Mouse (Mus musculus) liver, postnatal 0 days (tissue): Measurements from ENCODE around the gene Sh3bp2. TPM values are rescaled to one million over a fixed set of nuclear protein-coding genes. Genes with fewer than 3 reads are reported as not detected.
"Not testable (repeated sequence)": the region's sequence is repeated elsewhere in the genome, so short reads cannot be mapped to it uniquely, and the experiment has no call there.

Source experiments
- ATAC-seq: fragments of 200-750 bp; cut with Nextera tagmentation; 2 replicates; pipeline ENCODE4 v1.8.0; 2017; ENCODE audit warnings: mild to moderate bottlenecking, moderate library complexity
- DNase-seq: peaks from one replicate; pipeline ENCODE4 v3.0.0-alpha.2; 2016
- H3K27ac ChIP-seq: fragments of 300-500 bp; sonication (generic); 2 replicates; pipeline ENCODE4 v1.5.1; 2014; ENCODE audit warnings: antibody characterized with exemption, moderate library complexity, mild to moderate bottlenecking, low read depth
- H3K27me3 ChIP-seq: fragments of 300-500 bp; sonication (generic); 2 replicates; pipeline ENCODE4 v1.6.1; 2014; ENCODE audit warnings: low read length, control low read depth, mixed read lengths; ENCODE audit not compliant: insufficient read depth
- H3K36me3 ChIP-seq: fragments of 300-500 bp; sonication (generic); replicated peaks from 2 replicates; pipeline ENCODE4 v1.6.1; 2014; ENCODE audit warnings: mild to moderate bottlenecking, control low read depth, low read length, moderate library complexity, mixed read lengths; ENCODE audit not compliant: insufficient read depth
- H3K4me1 ChIP-seq: fragments of 300-500 bp; sonication (generic); 2 replicates; pipeline ENCODE4 v1.6.1; 2014; ENCODE audit warnings: antibody characterized with exemption, mild to moderate bottlenecking, control low read depth; ENCODE audit not compliant: insufficient read depth
- H3K4me2 ChIP-seq: fragments of 300-500 bp; sonication (generic); 2 replicates; pipeline ENCODE4 v1.6.1; 2014; ENCODE audit warnings: low read depth, mild to moderate bottlenecking, low read length, moderate library complexity, mixed read lengths
- H3K4me3 ChIP-seq: fragments of 300-500 bp; sonication (generic); 2 replicates; pipeline ENCODE4 v1.5.1; 2014; ENCODE audit warnings: low read depth, low read length
- H3K9ac ChIP-seq: fragments of 300-500 bp; sonication (generic); replicated peaks from 2 replicates; pipeline ENCODE4 v1.6.1; 2014; ENCODE audit warnings: mild to moderate bottlenecking, moderate library complexity
- H3K9me3 ChIP-seq: fragments of 300-500 bp; sonication (generic); 2 replicates; pipeline ENCODE4 v1.6.1; 2016; ENCODE audit warnings: mild to moderate bottlenecking, control low read depth, low read length, mixed read lengths
- CTCF ChIP-seq: sonication (generic); IDR thresholded peaks from 2 replicates; pipeline ENCODE4 v1.5.1; 2016; ENCODE audit warnings: antibody characterized with exemption, low read depth
- EP300 ChIP-seq: IDR thresholded peaks from 2 replicates; pipeline ENCODE4 v1.6.1; 2016; ENCODE audit warnings: antibody characterized with exemption, low read depth, mild to moderate bottlenecking
- WGBS: fragments of 180-500 bp; shearing (Covaris S2); extraction: QIAGEN DNeasy Blood & Tissue Kit; methylation state at CpG from one replicate; pipeline ENCODE4 v1.1.7; 2014; ENCODE audit not compliant: insufficient replicate concordance; 5-methylcytosine and 5-hydroxymethylcytosine counted together
- polyA plus RNA-seq: library from polyadenylated mRNA; unstranded; fragments of >200 nt; fragmentation: Nextera tagmentation; extraction: Ambion mirVana; gene quantifications from 2 replicates; pipeline ENCODE4 v1.2.1, GENCODE M21; 2015

Sh3bp2 gene
- polyA plus RNA-seq, 1 experiment from 2014 or later = 7.7 TPM

GRCm38 (mm10) chr5:34571551-34571950 is 45.9 kb downstream of the Sh3bp2 start:
- Histone ChIP-seq H3K9ac (peak overlapping the region; percentile 0; the same call in 1 of the 2 replicates), H3K27ac (peak overlapping the region; percentile 67), H3K4me2 (no peak overlapping the region), H3K9me3 (no peaks in the 10 kb centered on the region), H3K27me3 (no peaks in the 10 kb centered on the region), H3K36me3 (no peaks in the 10 kb centered on the region), H3K4me1 (peaks cover 39% of the 10 kb centered on the region), H3K4me3 (no peak overlapping the region)
- 63% methylated on average over 3 of the region's 3 CpGs for WGBS
- ATAC-seq (no peak), DNase-seq (no peak)
- TF ChIP-seq CTCF = no peak
- no peak for TF ChIP-seq EP300

- peak; percentile 41; the same call in 1 of the 2 replicates for TF ChIP-seq EP300
- peak overlapping the region; percentile 99 for H3K27ac ChIP-seq
- not testable (repeated sequence) for DNase-seq
Measured at GRCm38 (mm10) chr5:34572568-34572967, 46.9 kb downstream of the Sh3bp2 start.

GRCm38 (mm10) chr5:34573268-34574221 is 47.9 kb downstream of the Sh3bp2 start, which contains the start of gene Add1:
TSS of gene Add1 (plus strand) at chr5:34573664.
- Histone ChIP-seq H3K9ac (peak within 1 kb of the TSS; percentile 99), H3K27ac (peak within 1 kb of the TSS; percentile 99), H3K4me3 (peak within 1 kb of the TSS; percentile 99), H3K27me3 (no peaks in the 10 kb centered on the region), H3K36me3 (peaks cover 6% of the 10 kb centered on the region; the same call in 1 of the 2 replicates), H3K9me3 (no peaks in the 10 kb centered on the region), H3K4me1 (peaks cover 44% of the 10 kb centered on the region), H3K4me2 (peak within 1 kb of the TSS; percentile 76)
- WGBS = 1% methylated on average over 67 of the region's 84 CpGs
- DNase-seq (peak; percentile 97), ATAC-seq (peak; percentile 96)
- TF ChIP-seq CTCF = peak; percentile 18; the same call in 1 of the 2 replicates
- TF ChIP-seq EP300 = peak; percentile 81

More at GRCm38 (mm10) chr5:34572568-34572967, 46.9 kb downstream of the Sh3bp2 start:
- not testable (repeated sequence) for H3K36me3 ChIP-seq, H3K27me3 ChIP-seq, H3K9me3 ChIP-seq, ATAC-seq
- 48% methylated on average over 4 of the region's 4 CpGs for WGBS
- H3K9ac ChIP-seq = peak overlapping the region; percentile 99
- peak overlapping the region; percentile 99 for H3K4me3 ChIP-seq
- H3K4me2 ChIP-seq = peak overlapping the region; percentile 76
- H3K4me1 ChIP-seq = peaks cover 44% of the 10 kb centered on the region

GRCm38 (mm10) chr5:34574721-34575120 is 49.1 kb downstream of the Sh3bp2 start:
- Histone ChIP-seq H3K27ac (peak overlapping the region; percentile 99), H3K4me1 (peaks cover 44% of the 10 kb centered on the region), H3K36me3 (peaks cover 6% of the 10 kb centered on the region; the same call in 1 of the 2 replicates), H3K9me3 (no peaks in the 10 kb centered on the region), H3K27me3 (no peaks in the 10 kb centered on the region), H3K9ac (peak overlapping the region; percentile 99), H3K4me3 (peak overlapping the region; percentile 99), H3K4me2 (peak overlapping the region; percentile 76)
- WGBS = 16% methylated on average over 10 of the region's 10 CpGs
- ATAC-seq = no peak
- TF ChIP-seq CTCF = no peak
- TF ChIP-seq EP300 = no peak
- DNase-seq = no peak

GRCm38 (mm10) chr5:34576286-34576685 is 50.6 kb downstream of the Sh3bp2 start:
- H3K4me2 ChIP-seq = peak overlapping the region; percentile 76; the same call in 1 of the 2 replicates
- H3K4me3 ChIP-seq = no peak overlapping the region
- 71% methylated on average over 1 of the region's 1 CpGs for WGBS
- ATAC-seq (no peak), DNase-seq (no peak)
- peaks cover 34% of the 10 kb centered on the region for H3K4me1 ChIP-seq
- H3K9ac ChIP-seq = no peak overlapping the region
- H3K27me3 ChIP-seq = no peaks in the 10 kb centered on the region
- H3K27ac ChIP-seq = no peak overlapping the region
- no peaks in the 10 kb centered on the region for H3K9me3 ChIP-seq
- H3K36me3 ChIP-seq = peaks cover 6% of the 10 kb centered on the region; the same call in 1 of the 2 replicates
- TF ChIP-seq CTCF (no peak), EP300 (no peak)

GRCm38 (mm10) chr5:34578038-34578655 is 52.5 kb downstream of the Sh3bp2 start:
- no peak for ATAC-seq
- Histone ChIP-seq H3K9me3 (no peaks in the 10 kb centered on the region), H3K4me1 (peaks cover 32% of the 10 kb centered on the region), H3K27me3 (no peaks in the 10 kb centered on the region), H3K4me2 (no peak overlapping the region), H3K27ac (no peak overlapping the region; the same call in 1 of the 2 replicates), H3K4me3 (no peak overlapping the region), H3K36me3 (peaks cover 6% of the 10 kb centered on the region; the same call in 1 of the 2 replicates), H3K9ac (no peak overlapping the region)
- no peak for DNase-seq
- 86% methylated on average over 7 of the region's 7 CpGs for WGBS
- TF ChIP-seq CTCF (no peak), EP300 (no peak)
